Mouse (Mus musculus) liver, embryonic 14.5 days (tissue): Measurements from ENCODE around the gene Plcb4. TPM values are rescaled to one million over a fixed set of nuclear protein-coding genes. Genes with fewer than 3 reads are reported as not detected.

Experiments used
- ATAC-seq: fragments of 200-750 bp; cut with Nextera tagmentation; 2 replicates; pipeline ENCODE4 v1.8.0; 2017; ENCODE audit warnings: moderate number of reproducible peaks, mild to moderate bottlenecking, moderate library complexity; ENCODE audit not compliant: insufficient read depth
- DNase-seq, 3 experiments: peaks; one replicate each; pipeline ENCODE4 v3.0.0-alpha.2; 2012 to 2013; ENCODE audit warnings: low read depth in 3 of 3, low spot score in 3 of 3
- H3K27ac ChIP-seq: fragments of 300-500 bp; sonication (generic); 2 replicates; pipeline ENCODE4 v1.5.1; 2014; ENCODE audit warnings: moderate library complexity, mild to moderate bottlenecking, control low read depth, inconsistent platforms
- H3K27me3 ChIP-seq: fragments of 300-500 bp; sonication (generic); 2 replicates; pipeline ENCODE4 v1.6.1; 2014; ENCODE audit warnings: mild to moderate bottlenecking, low read length, moderate library complexity; ENCODE audit not compliant: control insufficient read depth, insufficient read depth
- H3K36me3 ChIP-seq: fragments of 300-500 bp; sonication (generic); replicated peaks from 2 replicates; pipeline ENCODE4 v1.6.1; 2014; ENCODE audit warnings: low read depth; ENCODE audit not compliant: control insufficient read depth, insufficient read depth
- H3K4me1 ChIP-seq, 2 experiments: fragments of 200-500 bp in 1 of 2; fragments of 300-500 bp in 1 of 2; sonication (generic) in 1 of 2; replicated peaks; 2 replicates each; pipeline ENCODE4 v1.6.1; 2012 to 2014; ENCODE audit warnings: antibody characterized with exemption in 1 of 2, inconsistent platforms in 1 of 2, low read length in 1 of 2; ENCODE audit not compliant: control insufficient read depth in 2 of 2, insufficient read depth in 2 of 2
- H3K4me2 ChIP-seq: fragments of 300-500 bp; sonication (generic); 2 replicates; pipeline ENCODE4 v1.6.1; 2014; ENCODE audit warnings: low read depth, mild to moderate bottlenecking, control low read depth, moderate library complexity
- H3K4me3 ChIP-seq, 2 experiments: fragments of 200-500 bp in 1 of 2; fragments of 300-500 bp in 1 of 2; sonication (generic) in 1 of 2; 2 replicates each; pipeline ENCODE4 v1.5.1; 2012 to 2014; ENCODE audit warnings: low read depth in 2 of 2, low read length in 2 of 2, mild to moderate bottlenecking in 2 of 2, control low read depth in 1 of 2, inconsistent platforms in 1 of 2, moderate library complexity in 1 of 2; ENCODE audit not compliant: insufficient read depth in 1 of 2
- H3K9ac ChIP-seq: fragments of 300-500 bp; sonication (generic); replicated peaks from 2 replicates; pipeline ENCODE4 v1.6.1; 2014; ENCODE audit warnings: mild to moderate bottlenecking, control low read depth, moderate library complexity
- H3K9me3 ChIP-seq: fragments of 300-500 bp; sonication (generic); 2 replicates; pipeline ENCODE4 v1.6.1; 2016; ENCODE audit warnings: low read length, mixed read lengths; ENCODE audit not compliant: control insufficient read depth
- CTCF ChIP-seq: IDR thresholded peaks from 2 replicates; pipeline ENCODE4 v1.5.1; 2016; ENCODE audit warnings: antibody characterized with exemption, low read depth, control low read depth
- EP300 ChIP-seq: IDR thresholded peaks from 2 replicates; pipeline ENCODE4 v1.6.1; 2016; ENCODE audit warnings: antibody characterized with exemption, low read depth
- WGBS: fragments of 180-500 bp; shearing (Covaris S2); extraction: QIAGEN DNeasy Blood & Tissue Kit; methylation state at CpG from one replicate; pipeline ENCODE4 v1.1.7; 2014; ENCODE audit not compliant: insufficient replicate concordance; 5-methylcytosine and 5-hydroxymethylcytosine counted together
- polyA plus RNA-seq, 2 experiments: library from polyadenylated mRNA; depleted of rRNA in 1 of 2; stranded (reverse) in 1 of 2; unstranded in 1 of 2; fragments of >200 nt; fragmentation: Nextera tagmentation in 1 of 2; extraction: Ambion mirVana in 1 of 2; gene quantifications; 2 replicates each; pipeline versions ENCODE4 v1.2.1 to v1.2.3; 2012 to 2014

Plcb4 gene
- polyA plus RNA-seq, 2 experiments: 1.9 to 2.3 TPM

DNA sequence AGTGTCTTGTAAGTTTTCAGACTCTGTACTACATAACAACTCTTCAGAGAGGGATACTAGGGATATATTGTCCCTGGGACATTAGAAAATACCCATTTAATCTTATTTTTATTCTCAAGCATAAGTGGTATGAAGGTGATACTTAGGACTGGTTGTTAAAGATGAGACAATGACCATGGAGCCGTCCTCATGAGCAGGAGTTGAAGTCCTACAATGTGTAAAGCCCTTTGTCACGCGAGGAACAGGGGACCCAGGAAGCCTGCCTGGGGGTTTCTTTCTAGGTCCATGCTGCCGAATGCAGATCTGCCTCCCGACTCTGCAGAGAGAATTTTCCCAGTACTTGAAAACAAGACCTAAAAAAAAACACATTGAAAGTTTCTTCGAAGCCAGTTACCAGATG lies 338.1 kb downstream of the Plcb4 start:
- no peaks in the 10 kb centered on the region for H3K4me1 ChIP-seq
- ATAC-seq (no peak), DNase-seq (no peak)
- H3K27me3 ChIP-seq: no peaks in the 10 kb centered on the region
- no peak overlapping the region for H3K4me2 ChIP-seq
- no peak overlapping the region for H3K9ac ChIP-seq
- no peak for TF ChIP-seq EP300
- TF ChIP-seq CTCF: no peak
- no peak overlapping the region for H3K4me3 ChIP-seq
- no peak overlapping the region for H3K27ac ChIP-seq
- H3K9me3 ChIP-seq: no peaks in the 10 kb centered on the region
- 63% methylated on average over 6 of the region's 6 CpGs for WGBS
- no peaks in the 10 kb centered on the region for H3K36me3 ChIP-seq

DNA sequence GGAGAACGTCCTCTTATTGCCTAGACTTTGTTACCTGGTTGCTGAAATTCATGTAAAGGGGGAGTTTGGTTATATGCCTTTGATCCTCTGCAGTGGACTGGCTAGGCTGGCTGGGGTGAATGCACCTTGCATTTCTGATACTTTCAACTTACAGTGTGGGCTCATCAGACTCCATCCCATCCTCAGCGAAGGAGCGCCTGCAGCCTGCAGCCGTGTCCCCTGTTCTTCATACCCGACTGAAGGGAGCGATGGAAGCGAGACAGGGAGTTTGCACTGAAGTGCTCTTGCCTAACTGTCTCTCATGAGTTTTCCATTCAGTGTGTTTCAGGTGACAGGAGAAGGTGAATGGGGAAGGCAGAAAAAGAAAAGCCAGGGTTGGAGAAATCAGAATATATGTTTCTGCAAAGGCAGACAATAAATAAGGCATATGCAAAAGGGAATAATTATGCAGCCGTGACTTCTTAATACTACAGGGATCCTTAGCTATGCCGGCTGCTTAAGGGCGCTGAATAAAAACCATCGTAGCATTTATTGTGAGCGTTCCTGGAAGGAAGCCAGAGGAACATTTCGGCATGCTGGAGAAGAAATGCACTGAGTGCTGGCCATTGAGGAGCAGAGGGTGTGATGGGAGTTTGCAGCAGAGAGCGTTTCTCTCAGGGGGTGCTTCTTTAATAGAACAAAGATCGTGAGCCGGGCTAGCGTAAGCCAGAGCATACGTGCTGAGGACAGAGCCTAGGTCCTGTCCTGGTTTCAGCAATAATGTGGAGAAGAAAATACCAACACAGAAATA lies 338.7 kb downstream of the Plcb4 start:
- no peak for DNase-seq
- Histone ChIP-seq H3K4me3 (no peak overlapping the region), H3K27me3 (no peaks in the 10 kb centered on the region), H3K9ac (no peak overlapping the region), H3K4me2 (no peak overlapping the region), H3K4me1 (no peaks in the 10 kb centered on the region), H3K9me3 (no peaks in the 10 kb centered on the region), H3K36me3 (no peaks in the 10 kb centered on the region), H3K27ac (no peak overlapping the region)
- 78% methylated on average over 18 of the region's 18 CpGs for WGBS
- no peak for ATAC-seq
- TF ChIP-seq EP300: no peak
- TF ChIP-seq CTCF: no peak

DNA sequence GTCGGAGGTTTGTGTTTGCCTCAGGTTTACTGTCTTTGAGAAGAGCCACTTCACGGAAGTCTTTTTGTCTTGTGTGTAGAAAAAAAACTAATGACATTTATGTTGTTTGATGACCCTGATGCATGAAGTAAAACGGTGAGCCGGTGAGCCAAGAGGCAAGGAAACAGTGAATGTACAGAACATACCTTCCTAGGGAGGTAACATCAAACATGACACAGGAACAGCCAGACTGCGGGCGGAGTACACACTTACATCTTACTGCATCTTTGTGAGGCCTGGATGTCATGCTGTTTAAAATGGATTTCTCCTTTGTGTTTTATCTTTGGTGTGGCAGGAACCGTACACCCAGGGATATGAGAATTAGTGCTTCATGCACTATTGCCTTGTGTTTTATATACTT lies 340.1 kb downstream of the Plcb4 start:
- Histone ChIP-seq H3K27ac (no peak overlapping the region), H3K4me2 (no peak overlapping the region), H3K9me3 (no peaks in the 10 kb centered on the region), H3K4me1 (no peaks in the 10 kb centered on the region), H3K9ac (no peak overlapping the region), H3K36me3 (no peaks in the 10 kb centered on the region), H3K27me3 (no peaks in the 10 kb centered on the region), H3K4me3 (no peak overlapping the region)
- no peak for TF ChIP-seq CTCF
- ATAC-seq (no peak), DNase-seq (no peak)
- 71% methylated on average over 7 of the region's 7 CpGs for WGBS

DNA sequence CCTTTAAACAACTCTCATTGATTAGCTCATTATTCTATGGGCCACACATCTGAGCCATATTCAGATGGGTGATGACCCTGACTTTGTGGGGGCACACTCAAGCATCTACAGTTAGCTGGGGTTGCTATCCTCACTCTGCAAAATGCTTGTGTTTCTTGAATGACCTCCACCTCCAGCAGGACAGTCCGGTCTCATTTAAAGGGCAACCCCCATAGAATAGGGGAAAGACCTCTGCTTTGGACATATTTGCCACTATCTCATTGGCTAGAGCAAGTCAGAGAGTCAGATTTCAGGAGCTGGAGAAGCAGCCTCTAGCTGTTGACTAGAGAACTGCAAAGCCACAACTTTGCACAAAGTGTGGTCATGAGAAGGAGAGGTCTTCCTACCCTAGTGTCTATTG lies 340.6 kb downstream of the Plcb4 start:
- Histone ChIP-seq H3K27ac (no peak overlapping the region), H3K36me3 (no peaks in the 10 kb centered on the region), H3K27me3 (no peaks in the 10 kb centered on the region), H3K4me2 (no peak overlapping the region), H3K9ac (no peak overlapping the region), H3K9me3 (no peaks in the 10 kb centered on the region), H3K4me1 (no peaks in the 10 kb centered on the region), H3K4me3 (no peak overlapping the region)
- no peak for DNase-seq
- 60% methylated on average over 1 of the region's 1 CpGs for WGBS
- no peak for ATAC-seq
- TF ChIP-seq EP300 (no peak), CTCF (no peak)

DNA sequence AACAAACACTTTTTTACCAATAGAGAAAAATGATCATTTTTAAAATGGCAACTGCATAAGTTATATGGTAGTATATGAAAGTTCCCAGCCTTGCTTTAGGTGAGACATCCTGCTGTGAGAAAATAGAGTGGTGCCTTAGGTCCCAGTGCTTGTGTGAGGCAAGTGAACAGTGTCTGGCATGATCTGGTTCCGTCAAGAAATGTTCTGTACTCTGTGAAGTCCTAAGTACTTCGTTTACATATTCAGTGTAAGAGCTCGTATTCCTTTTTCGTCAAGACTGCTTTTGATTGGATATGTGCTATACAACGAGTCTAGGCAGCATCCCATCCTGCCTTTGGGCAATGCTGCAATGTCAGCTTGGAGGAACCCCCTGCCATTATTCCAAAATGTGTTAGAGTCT lies 342.1 kb downstream of the Plcb4 start:
- ATAC-seq: no peak
- TF ChIP-seq EP300: no peak
- TF ChIP-seq CTCF: no peak
- no peak overlapping the region for H3K4me2 ChIP-seq
- no peak for DNase-seq
- no peaks in the 10 kb centered on the region for H3K27me3 ChIP-seq
- H3K9me3 ChIP-seq: no peaks in the 10 kb centered on the region
- no peak overlapping the region for H3K9ac ChIP-seq
- H3K4me1 ChIP-seq: no peaks in the 10 kb centered on the region
- no peak overlapping the region for H3K27ac ChIP-seq
- 63% methylated on average over 5 of the region's 5 CpGs for WGBS
- no peaks in the 10 kb centered on the region for H3K36me3 ChIP-seq
- no peak overlapping the region for H3K4me3 ChIP-seq
